Mouse (Mus musculus) forebrain, embryonic 16.5 days (tissue): ENCODE measurements around the gene Olfr1272. TPM values are rescaled to one million over a fixed set of nuclear protein-coding genes. Genes with fewer than 3 reads are reported as not detected.
"Not testable (repeated sequence)": the region's sequence is repeated elsewhere in the genome, so short reads cannot be mapped to it uniquely, and the experiment has no call there.

Experiments used
- ATAC-seq: fragments of 200-750 bp; cut with Nextera tagmentation; 2 replicates; pipeline ENCODE4 v1.8.0; 2017; ENCODE audit warnings: mild to moderate bottlenecking, moderate library complexity
- H3K27ac ChIP-seq: fragments of 300-500 bp; sonication (generic); 2 replicates; pipeline ENCODE4 v1.5.1; 2014; ENCODE audit warnings: low read length, control low read depth
- H3K27me3 ChIP-seq: fragments of 300-500 bp; sonication (generic); replicated peaks from 2 replicates; pipeline ENCODE4 v1.6.1; 2014; ENCODE audit warnings: low read length; ENCODE audit not compliant: control insufficient read depth, insufficient read depth
- H3K36me3 ChIP-seq: fragments of 300-500 bp; sonication (generic); 2 replicates; pipeline ENCODE4 v1.6.1; 2014; ENCODE audit not compliant: control insufficient read depth, insufficient read depth
- H3K4me1 ChIP-seq: fragments of 300-500 bp; sonication (generic); replicated peaks from 2 replicates; pipeline ENCODE4 v1.6.1; 2014; ENCODE audit warnings: low read length; ENCODE audit not compliant: control insufficient read depth, insufficient read depth
- H3K4me2 ChIP-seq: fragments of 300-500 bp; sonication (generic); 2 replicates; pipeline ENCODE4 v1.6.1; 2014; ENCODE audit warnings: mild to moderate bottlenecking, low read length, control low read depth
- H3K4me3 ChIP-seq: fragments of 300-500 bp; sonication (generic); replicated peaks from 2 replicates; pipeline ENCODE4 v1.5.1; 2014; ENCODE audit warnings: mild to moderate bottlenecking, low read length, control low read depth
- H3K9ac ChIP-seq: fragments of 300-500 bp; sonication (generic); replicated peaks from 2 replicates; pipeline ENCODE4 v1.6.1; 2014; ENCODE audit warnings: low read depth, low read length, control low read depth
- H3K9me3 ChIP-seq: fragments of 300-500 bp; sonication (generic); 2 replicates; pipeline ENCODE4 v1.6.1; 2016; ENCODE audit warnings: low read length; ENCODE audit not compliant: control insufficient read depth
- WGBS: fragments of 180-500 bp; shearing (Covaris S2); extraction: QIAGEN DNeasy Blood & Tissue Kit; methylation state at CpG from one replicate; pipeline ENCODE4 v1.1.7; 2014; 5-methylcytosine and 5-hydroxymethylcytosine counted together
- polyA plus RNA-seq: library from polyadenylated mRNA; unstranded; fragments of >200 nt; fragmentation: Nextera tagmentation; extraction: Ambion mirVana; gene quantifications from 2 replicates; pipeline ENCODE4 v1.2.1, GENCODE M21; 2015

The Olfr1272 gene
- not detected in 2 replicates for polyA plus RNA-seq

- Histone ChIP-seq H3K4me1 (no peaks in the 10 kb centered on the region), H3K4me3 (no peak within 1 kb of the TSS), H3K9ac (no peak within 1 kb of the TSS), H3K27me3 (no peaks in the 10 kb centered on the region), H3K27ac (no peak within 1 kb of the TSS), H3K36me3 (no peaks in the 10 kb centered on the region), H3K4me2 (no peak within 1 kb of the TSS), H3K9me3 (no peaks in the 10 kb centered on the region)
- ATAC-seq = no peak
- 85% methylated on average over 6 of the region's 6 CpGs for WGBS
Observed at GRCm38 (mm10) chr2:90292741-90293140, at the start of gene Olfr1272. Olfr1272 (minus strand) TSS chr2:90292841.

- H3K4me1 ChIP-seq, ATAC-seq, H3K9me3 ChIP-seq, H3K4me3 ChIP-seq, H3K27ac ChIP-seq, H3K4me2 ChIP-seq, H3K9ac ChIP-seq, H3K27me3 ChIP-seq, H3K36me3 ChIP-seq: not testable (repeated sequence)
- no CpG with 5 or more reads among the region's 6 CpGs for WGBS
Observed at GRCm38 (mm10) chr2:90321900-90322299, 29.3 kb upstream of the Olfr1272 start, which contains the start of gene Gm13769. Gm13769 (plus strand) TSS chr2:90322200.

- Histone ChIP-seq H3K27me3 (no peaks in the 10 kb centered on the region), H3K4me2 (no peak within 1 kb of the TSS), H3K9ac (no peak within 1 kb of the TSS), H3K4me1 (no peaks in the 10 kb centered on the region), H3K27ac (no peak within 1 kb of the TSS), H3K4me3 (no peak within 1 kb of the TSS), H3K36me3 (no peaks in the 10 kb centered on the region), H3K9me3 (no peaks in the 10 kb centered on the region)
- ATAC-seq = no peak
- WGBS = 93% methylated on average over 2 of the region's 2 CpGs
Observed at GRCm38 (mm10) chr2:90270932-90271331, 21.7 kb downstream of the Olfr1272 start, which contains the start of gene Olfr1271. Olfr1271 (minus strand) TSS chr2:90271032.

GRCm38 (mm10) chr2:90257492-90257891 lies 35.1 kb downstream of the Olfr1272 start, which contains the start of gene Olfr142:
Olfr142 (minus strand) TSS chr2:90257592.
- no peak within 1 kb of the TSS for H3K9ac ChIP-seq
- no peak for ATAC-seq
- H3K4me1 ChIP-seq = no peaks in the 10 kb centered on the region
- H3K27ac ChIP-seq = no peak within 1 kb of the TSS
- no peaks in the 10 kb centered on the region for H3K36me3 ChIP-seq
- no peak within 1 kb of the TSS for H3K4me3 ChIP-seq
- no peaks in the 10 kb centered on the region for H3K9me3 ChIP-seq
- no peak within 1 kb of the TSS for H3K4me2 ChIP-seq
- no peaks in the 10 kb centered on the region for H3K27me3 ChIP-seq
- 93% methylated on average over 4 of the region's 4 CpGs for WGBS

Other genes starting within 250 kb of the Olfr1272 start
- gene Olfr140, start 229.2 kb downstream of the Olfr1272 start, polyA plus RNA-seq = not detected in 2 replicates
- not detected in 2 replicates for gene Olfr1269, start 171.4 kb downstream of the Olfr1272 start, polyA plus RNA-seq
- gene Olfr32, start 150.5 kb downstream of the Olfr1272 start, polyA plus RNA-seq = 0.19 TPM in 1 of 2 replicates, not detected in the other
- gene Olfr1270, start 139.8 kb downstream of the Olfr1272 start, polyA plus RNA-seq = not detected in 2 replicates
- not detected in 2 replicates for gene Olfr1506, start 68.3 kb downstream of the Olfr1272 start, polyA plus RNA-seq
- not detected in 2 replicates for gene Olfr142, start 35.2 kb downstream of the Olfr1272 start, polyA plus RNA-seq
- gene Olfr1271, start 21.8 kb downstream of the Olfr1272 start, polyA plus RNA-seq = not detected in 2 replicates
- gene Gm13769, start 29.4 kb upstream of the Olfr1272 start, polyA plus RNA-seq = not detected in 2 replicates
- gene Olfr1274-ps, start 105.8 kb upstream of the Olfr1272 start, polyA plus RNA-seq = not detected in 2 replicates